Comparison of ENCODE assay signal across 18 mouse cellular contexts in genomic region chr11:3398318-3398717, GRCm38 (mm10). TPM values are rescaled to one million over a fixed set of nuclear protein-coding genes. Genes with fewer than 3 reads are reported as not detected.
DNase-seq lines count a peak whose midpoint lies in the region; ATAC-seq lines count a peak whose summit lies in the region.
"Had no signal": no experiment of that assay in that cellular context is flagged by ENCODE, and none has a peak within 500 bp of the region (broad histone marks: within the 10 kb centered on the region; RNA-seq: fewer than 3 reads in every experiment).

No protein-coding gene starts in this region.

- no peaks in the 10 kb centered on the region for H3K27me3 ChIP-seq in neural tube, embryonic 13.5 days
- no peaks in the 10 kb centered on the region for H3K27me3 ChIP-seq in intestine, embryonic 16.5 days (replicated peaks; ENCODE audit: control insufficient read depth, insufficient read depth, low read length)
- H3K27me3 ChIP-seq in stomach, embryonic 14.5 days (ENCODE audit: control insufficient read depth, insufficient read depth, low read length), result no peaks in the 10 kb centered on the region
- H3K27me3 ChIP-seq in liver, embryonic 11.5 days (replicated peaks; ENCODE audit: control insufficient read depth, insufficient read depth, low read length), result no peaks in the 10 kb centered on the region
- H3K27me3 ChIP-seq: embryonic facial prominence, embryonic 12.5 days; forebrain, embryonic 15.5 days; hindbrain, embryonic 15.5 days had no signal

- H3K27ac ChIP-seq in neural tube, embryonic 13.5 days (replicated peaks), result 0 out of 2 replicates have a peak overlapping the region, but pooled peaks have one; percentile 80
- H3K27ac ChIP-seq in intestine, embryonic 16.5 days (ENCODE audit: low read length), result peak overlapping the region; percentile 70
- H3K27ac ChIP-seq in stomach, embryonic 14.5 days (ENCODE audit: low read length), result no peak overlapping the region
- H3K27ac ChIP-seq in liver, embryonic 11.5 days (ENCODE audit: low read depth, low read length), result no peak overlapping the region
- H3K27ac ChIP-seq: embryonic facial prominence, embryonic 12.5 days; forebrain, embryonic 15.5 days had no signal

- intact Hi-C loops in heart, postnatal 25 days (cut with DNase I), result no loop called here

- DNase-seq in neural tube, embryonic 10.5 days (ENCODE audit: extremely low spot score, low spot score), result no peak
- DNase-seq in yolk sac, embryonic 10.5 days (ENCODE audit: low spot score), result peak; percentile 46
- no peak for DNase-seq in heart, postnatal 25 days (ENCODE audit: low spot score)
- no peak for DNase-seq in heart, postnatal 4 days
- DNase-seq in liver, embryonic 11.5 days (ENCODE audit: low spot score), result no peak
- DNase-seq: adrenal gland, postnatal 10 days; cerebellum, adult 11 months; cerebellum, adult 9-10 months; cerebellum, postnatal 25 days; gastrocnemius, postnatal 10 days; heart, adult 18-20 months had no signal

- no peak overlapping the region for H3K4me2 ChIP-seq in neural tube, embryonic 13.5 days
- H3K4me2 ChIP-seq in intestine, embryonic 16.5 days (ENCODE audit: low read depth, low read length), result no peak overlapping the region
- H3K4me2 ChIP-seq in stomach, embryonic 14.5 days (replicated peaks; ENCODE audit: low read depth, low read length), result no peak overlapping the region
- no peak overlapping the region for H3K4me2 ChIP-seq in liver, embryonic 11.5 days
- H3K4me2 ChIP-seq: embryonic facial prominence, embryonic 12.5 days; forebrain, embryonic 15.5 days; heart, embryonic 11.5 days; hindbrain, embryonic 15.5 days had no signal

- H3K36me3 ChIP-seq in neural tube, embryonic 13.5 days, result no peaks in the 10 kb centered on the region
- peaks cover 7% of the 10 kb centered on the region for H3K36me3 ChIP-seq in intestine, embryonic 16.5 days (ENCODE audit: control insufficient read depth, insufficient read depth, low read length)
- H3K36me3 ChIP-seq in stomach, embryonic 14.5 days (ENCODE audit: control insufficient read depth, insufficient read depth, low read length), result no peaks in the 10 kb centered on the region; the same call in 1 of the 2 replicates
- H3K36me3 ChIP-seq in liver, embryonic 11.5 days (ENCODE audit: control insufficient read depth, insufficient read depth, low read length), result peaks cover 2% of the 10 kb centered on the region; the same call in 1 of the 2 replicates
- H3K36me3 ChIP-seq: embryonic facial prominence, embryonic 12.5 days; forebrain, embryonic 15.5 days; hindbrain, embryonic 15.5 days had no signal

- ATAC-seq in neural tube, embryonic 13.5 days (ENCODE audit: low read depth), result no peak
- peak; percentile 97 for ATAC-seq in intestine, embryonic 16.5 days
- ATAC-seq in stomach, embryonic 14.5 days (ENCODE audit: insufficient number of reproducible peaks, insufficient read depth, low FRiP score, low read depth), result 0 out of 2 replicates have a peak, but pooled peaks have one; percentile 56
- ATAC-seq in liver, embryonic 11.5 days (replicated peaks; ENCODE audit: low FRiP score), result no peak
- ATAC-seq: forebrain, embryonic 15.5 days had no signal

- WGBS in neural tube, embryonic 13.5 days, result 46% methylated on average over 1 of the region's 1 CpGs
- 38% methylated on average over 1 of the region's 1 CpGs for WGBS in intestine, embryonic 16.5 days
- 62% methylated on average over 1 of the region's 1 CpGs for WGBS in stomach, embryonic 14.5 days
- WGBS in liver, embryonic 11.5 days, result 91% methylated on average over 1 of the region's 1 CpGs

- H3K9ac ChIP-seq in neural tube, embryonic 13.5 days, result no peak overlapping the region
- no peak overlapping the region for H3K9ac ChIP-seq in intestine, embryonic 16.5 days (ENCODE audit: low read depth, low read length)
- no peak overlapping the region for H3K9ac ChIP-seq in stomach, embryonic 14.5 days (replicated peaks; ENCODE audit: low read depth, low read length)
- H3K9ac ChIP-seq in liver, embryonic 11.5 days (ENCODE audit: low read depth, low read length), result no peak overlapping the region
- H3K9ac ChIP-seq: embryonic facial prominence, embryonic 12.5 days; forebrain, embryonic 15.5 days; hindbrain, embryonic 15.5 days had no signal

- peaks cover 24% of the 10 kb centered on the region for H3K4me1 ChIP-seq in neural tube, embryonic 13.5 days (replicated peaks)
- H3K4me1 ChIP-seq in intestine, embryonic 16.5 days (ENCODE audit: control insufficient read depth, insufficient read depth, low read length), result peaks cover 21% of the 10 kb centered on the region
- no peaks in the 10 kb centered on the region for H3K4me1 ChIP-seq in stomach, embryonic 14.5 days (ENCODE audit: control insufficient read depth, insufficient read depth, low read length)
- peaks cover 19% of the 10 kb centered on the region for H3K4me1 ChIP-seq in liver, embryonic 11.5 days (replicated peaks; ENCODE audit: control insufficient read depth, insufficient read depth, low read length)

- no peak overlapping the region for H3K4me3 ChIP-seq in neural tube, embryonic 13.5 days
- H3K4me3 ChIP-seq in intestine, embryonic 16.5 days (ENCODE audit: low read length), result no peak overlapping the region
- H3K4me3 ChIP-seq in stomach, embryonic 14.5 days (ENCODE audit: low read depth, low read length), result no peak overlapping the region
- no peak overlapping the region for H3K4me3 ChIP-seq in liver, embryonic 11.5 days (ENCODE audit: low read depth, low read length)
- H3K4me3 ChIP-seq: embryonic facial prominence, embryonic 12.5 days; forebrain, embryonic 15.5 days; hindbrain, embryonic 15.5 days had no signal

- H3K9me3 ChIP-seq in neural tube, embryonic 13.5 days, result no peaks in the 10 kb centered on the region
- no peaks in the 10 kb centered on the region for H3K9me3 ChIP-seq in intestine, embryonic 16.5 days (ENCODE audit: control insufficient read depth, low read length)
- H3K9me3 ChIP-seq in stomach, embryonic 14.5 days (ENCODE audit: control insufficient read depth, low read depth, low read length), result no peaks in the 10 kb centered on the region
- no peaks in the 10 kb centered on the region for H3K9me3 ChIP-seq in liver, embryonic 11.5 days (ENCODE audit: control insufficient read depth, low read length)
- H3K9me3 ChIP-seq: embryonic facial prominence, embryonic 12.5 days; forebrain, embryonic 15.5 days; hindbrain, embryonic 15.5 days had no signal

RNA-seq across cellular contexts. Expression of gene Limk2, which starts 10.7 kb away (rescaled TPM):
- 128 and 143 TPM in 2 replicates for polyA plus RNA-seq in neural tube, embryonic 13.5 days (2015; fragmentation: Nextera tagmentation; extraction: Ambion mirVana)
- 81.3 and 90.6 TPM in 2 replicates for polyA plus RNA-seq in intestine, embryonic 16.5 days (2015; fragmentation: Nextera tagmentation; extraction: Ambion mirVana)
- 90.3 and 95.8 TPM in 2 replicates for polyA plus RNA-seq in stomach, embryonic 14.5 days (2014; fragmentation: Nextera tagmentation; extraction: Ambion mirVana)
- 10 to 100 TPM; 17.2 to 18.5 TPM for total RNA-seq in heart, postnatal 25 days (2021)
- 10 to 100 TPM; 31.8 to 34.4 TPM for total RNA-seq in heart, postnatal 4 days (2021)
- polyA plus RNA-seq in liver, embryonic 11.5 days (2014; fragmentation: Nextera tagmentation; extraction: Ambion mirVana), result 37.4 and 37.7 TPM in 2 replicates

RNA-seq across cellular contexts. Expression of gene Rnf185, which starts 53.8 kb away (rescaled TPM):
- polyA plus RNA-seq in neural tube, embryonic 13.5 days (2015; fragmentation: Nextera tagmentation; extraction: Ambion mirVana), result 40.8 and 41.8 TPM in 2 replicates
- polyA plus RNA-seq in intestine, embryonic 16.5 days (2015; fragmentation: Nextera tagmentation; extraction: Ambion mirVana), result 34.1 and 36.1 TPM in 2 replicates
- polyA plus RNA-seq in stomach, embryonic 14.5 days (2014; fragmentation: Nextera tagmentation; extraction: Ambion mirVana), result 34.2 and 34.8 TPM in 2 replicates
- 10 to 100 TPM; 19.5 to 20.2 TPM for total RNA-seq in heart, postnatal 25 days (2021)
- total RNA-seq in heart, postnatal 4 days (2021), result 10 to 100 TPM; 26.7 to 28.9 TPM
- polyA plus RNA-seq in liver, embryonic 11.5 days (2014; fragmentation: Nextera tagmentation; extraction: Ambion mirVana), result 20.6 and 22.2 TPM in 2 replicates

Comparison
In these comparisons a context has a peak if more than half of its experiments do, and no peak if none do; other contexts are left out.
1. ATAC-seq: peak in intestine, embryonic 16.5 days (single experiment) and stomach, embryonic 14.5 days (single experiment); none in neural tube, embryonic 13.5 days (single experiment) and liver, embryonic 11.5 days (single experiment).
2. H3K27ac ChIP-seq: peak in neural tube, embryonic 13.5 days (single experiment) and intestine, embryonic 16.5 days (single experiment); none in stomach, embryonic 14.5 days (single experiment) and liver, embryonic 11.5 days (single experiment).